Mouse (Mus musculus): ENCODE data around the gene Clpsl2. TPM values are rescaled to one million over a fixed set of nuclear protein-coding genes. Genes with fewer than 3 reads are reported as not detected.

Clpsl2 gene
- polyA plus RNA-seq, 1 experiment from 2014 or later = not detected

GRCm38 (mm10) chr17:28524009-28524695, 25.1 kb upstream of the Clpsl2 start:
- DNase-seq (ENCODE audit: low spot score) (no peak), ATAC-seq (replicated peaks; ENCODE audit: low FRiP score) (no peak)
- Histone ChIP-seq H3K36me3 (ENCODE audit: control insufficient read depth, insufficient read depth, low read length) (no peaks in the 10 kb centered on the region), H3K9me3 (ENCODE audit: control insufficient read depth, low read length) (no peaks in the 10 kb centered on the region), H3K27me3 (replicated peaks; ENCODE audit: control insufficient read depth, insufficient read depth, low read length) (peaks cover 21% of the 10 kb centered on the region), H3K4me3 (ENCODE audit: low read depth, low read length) (peak overlapping the region; percentile 60; the same call in 1 of the 2 replicates), H3K27ac (ENCODE audit: low read depth, low read length) (no peak overlapping the region), H3K4me1 (replicated peaks; ENCODE audit: control insufficient read depth, insufficient read depth, low read length) (peaks cover 21% of the 10 kb centered on the region), H3K4me2 (peak overlapping the region; percentile 84), H3K9ac (ENCODE audit: low read depth, low read length) (no peak overlapping the region)
- 72% methylated on average over 23 of the region's 23 CpGs for WGBS

DNA sequence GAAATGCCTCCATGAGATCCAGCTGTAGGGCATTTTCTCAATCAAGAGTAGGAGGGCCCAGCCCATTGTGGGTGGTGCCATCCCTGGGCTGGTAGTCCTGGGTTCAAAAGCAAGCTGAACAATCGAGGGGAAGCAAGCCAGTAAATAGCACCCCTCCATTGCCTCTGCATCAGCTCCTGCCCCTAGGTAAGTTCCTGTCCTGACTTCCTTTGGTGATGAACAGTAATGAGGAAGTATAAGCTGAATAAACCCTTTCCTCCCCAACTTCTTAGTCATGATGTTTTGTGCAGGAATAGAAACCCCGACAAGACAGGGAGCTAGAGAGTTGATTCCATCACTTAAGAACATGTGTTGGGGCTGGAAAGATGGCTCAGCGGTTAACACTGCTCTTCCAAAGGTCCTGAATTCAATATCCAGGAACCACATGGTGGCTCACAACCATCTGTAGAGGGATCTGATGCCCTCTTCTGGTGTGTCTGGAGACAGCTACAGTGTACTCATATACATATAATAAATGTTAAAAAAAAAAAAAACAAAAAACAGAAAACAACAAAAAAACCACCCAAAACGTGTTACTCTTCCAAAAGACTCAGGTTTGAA, 24.3 kb upstream of the Clpsl2 start:
- WGBS = 60% methylated on average over 4 of the region's 4 CpGs
- Histone ChIP-seq H3K4me1 (replicated peaks; ENCODE audit: control insufficient read depth, insufficient read depth, low read length) (peaks cover 21% of the 10 kb centered on the region), H3K9ac (ENCODE audit: low read depth, low read length) (no peak overlapping the region), H3K4me3 (ENCODE audit: low read depth, low read length) (no peak overlapping the region), H3K9me3 (ENCODE audit: control insufficient read depth, low read length) (no peaks in the 10 kb centered on the region), H3K4me2 (no peak overlapping the region), H3K27ac (ENCODE audit: low read depth, low read length) (no peak overlapping the region), H3K36me3 (ENCODE audit: control insufficient read depth, insufficient read depth, low read length) (no peaks in the 10 kb centered on the region), H3K27me3 (replicated peaks; ENCODE audit: control insufficient read depth, insufficient read depth, low read length) (peaks cover 21% of the 10 kb centered on the region)
- DNase-seq (ENCODE audit: low spot score) (no peak), ATAC-seq (replicated peaks; ENCODE audit: low FRiP score) (no peak)

DNA sequence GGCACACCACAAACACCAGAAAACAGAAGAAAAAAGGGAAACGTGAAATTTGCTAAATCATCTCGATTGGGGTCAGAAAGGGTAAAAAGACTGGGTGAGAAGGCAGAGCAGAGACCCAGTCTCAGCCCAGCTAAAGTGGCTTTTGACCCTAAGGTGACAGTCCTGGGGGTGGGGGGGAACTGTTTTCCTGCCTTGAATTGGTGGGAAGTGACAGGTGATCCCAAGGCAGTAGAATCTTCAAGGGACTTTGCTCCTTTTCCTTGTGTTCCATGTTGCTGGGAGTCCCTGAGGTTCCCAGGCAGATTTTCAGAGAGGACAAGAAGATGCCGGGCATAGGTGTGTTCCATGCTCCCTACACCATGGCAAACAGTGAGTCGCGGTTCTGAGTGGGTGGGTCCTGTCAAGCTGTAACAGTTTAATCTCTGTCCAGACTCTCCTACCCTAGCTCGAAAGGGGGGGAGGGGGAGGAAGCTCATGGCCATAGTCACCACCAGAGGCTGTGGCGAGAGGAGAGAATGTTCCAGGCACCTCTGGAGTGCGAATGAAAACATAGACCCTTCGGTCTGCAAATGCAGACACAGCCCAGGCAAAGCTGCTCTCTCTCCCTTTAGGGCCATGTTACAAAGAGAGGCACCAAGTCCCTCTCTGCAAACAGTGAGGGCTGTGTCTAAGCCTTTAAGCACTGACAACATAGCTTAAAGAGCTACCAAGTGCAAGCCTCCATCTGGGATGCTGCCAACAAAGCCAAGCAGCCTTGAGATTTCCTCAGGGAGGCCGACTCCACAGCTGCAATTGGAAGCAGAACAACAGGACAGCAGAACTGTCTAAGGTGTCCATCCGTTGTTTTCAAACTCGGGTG, 21.8 kb upstream of the Clpsl2 start:
- no peak for ATAC-seq (replicated peaks; ENCODE audit: low FRiP score)
- Histone ChIP-seq H3K9me3 (ENCODE audit: control insufficient read depth, low read length) (no peaks in the 10 kb centered on the region), H3K27me3 (replicated peaks; ENCODE audit: control insufficient read depth, insufficient read depth, low read length) (peaks cover 14% of the 10 kb centered on the region), H3K4me3 (ENCODE audit: low read depth, low read length) (no peak overlapping the region), H3K27ac (ENCODE audit: low read depth, low read length) (no peak overlapping the region), H3K4me2 (no peak overlapping the region; the same call in 1 of the 2 replicates), H3K4me1 (replicated peaks; ENCODE audit: control insufficient read depth, insufficient read depth, low read length) (peaks cover 16% of the 10 kb centered on the region), H3K9ac (ENCODE audit: low read depth, low read length) (no peak overlapping the region), H3K36me3 (ENCODE audit: control insufficient read depth, insufficient read depth, low read length) (no peaks in the 10 kb centered on the region)
- WGBS = 38% methylated on average over 12 of the region's 12 CpGs
- DNase-seq (ENCODE audit: low spot score) = no peak

DNA sequence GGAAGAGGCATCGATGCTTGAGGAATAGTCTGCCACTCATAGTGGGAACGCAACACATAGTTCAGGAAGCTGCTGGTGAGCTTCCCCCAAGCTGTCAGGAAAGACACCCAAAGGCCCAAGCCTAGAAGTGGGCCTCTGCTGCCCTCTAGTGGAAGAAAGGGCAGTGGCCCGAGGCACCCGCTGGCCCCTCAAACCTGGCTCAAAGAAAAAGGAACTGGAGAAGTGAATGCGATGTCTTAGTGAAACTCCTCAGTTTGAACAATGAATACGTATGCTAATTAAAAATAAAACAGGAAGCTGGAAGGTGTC, 21.2 kb upstream of the Clpsl2 start:
- H3K4me2 ChIP-seq = no peak overlapping the region; the same call in 1 of the 2 replicates
- peaks cover 12% of the 10 kb centered on the region for H3K27me3 ChIP-seq (replicated peaks; ENCODE audit: control insufficient read depth, insufficient read depth, low read length)
- H3K9ac ChIP-seq (ENCODE audit: low read depth, low read length) = no peak overlapping the region
- 2% methylated on average over 6 of the region's 6 CpGs for WGBS
- no peaks in the 10 kb centered on the region for H3K36me3 ChIP-seq (ENCODE audit: control insufficient read depth, insufficient read depth, low read length)
- no peak overlapping the region for H3K4me3 ChIP-seq (ENCODE audit: low read depth, low read length)
- no peak for ATAC-seq (replicated peaks; ENCODE audit: low FRiP score)
- no peak overlapping the region for H3K27ac ChIP-seq (ENCODE audit: low read depth, low read length)
- H3K9me3 ChIP-seq (ENCODE audit: control insufficient read depth, low read length) = no peaks in the 10 kb centered on the region
- peaks cover 13% of the 10 kb centered on the region for H3K4me1 ChIP-seq (replicated peaks; ENCODE audit: control insufficient read depth, insufficient read depth, low read length)
- peak; percentile 78 for DNase-seq (ENCODE audit: low spot score)

DNA sequence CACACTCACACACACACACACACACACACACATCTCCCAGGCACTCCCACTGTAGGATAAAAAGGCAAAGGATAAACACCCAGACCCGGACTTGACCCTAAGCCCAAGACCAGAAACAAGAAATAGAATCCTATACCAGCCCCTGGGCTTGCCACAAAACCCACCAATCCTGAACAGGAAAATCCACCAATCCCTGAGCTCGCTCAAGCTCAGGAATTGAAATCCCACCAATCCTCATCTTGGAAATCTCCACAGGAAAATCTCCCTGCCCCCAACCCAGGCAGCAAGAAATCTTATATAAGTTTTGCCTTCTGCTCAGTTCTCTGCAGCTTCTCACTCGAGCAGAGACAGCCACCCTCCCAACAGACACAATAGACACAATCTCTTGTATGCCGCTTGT, 20.1 kb upstream of the Clpsl2 start:
- no peak overlapping the region for H3K4me3 ChIP-seq (ENCODE audit: low read depth, low read length)
- DNase-seq (ENCODE audit: low spot score) = no peak
- peaks cover 9% of the 10 kb centered on the region for H3K27me3 ChIP-seq (replicated peaks; ENCODE audit: control insufficient read depth, insufficient read depth, low read length)
- 65% methylated on average over 4 of the region's 4 CpGs for WGBS
- H3K4me2 ChIP-seq = no peak overlapping the region
- peaks cover 8% of the 10 kb centered on the region for H3K4me1 ChIP-seq (replicated peaks; ENCODE audit: control insufficient read depth, insufficient read depth, low read length)
- ATAC-seq (replicated peaks; ENCODE audit: low FRiP score) = no peak
- no peaks in the 10 kb centered on the region for H3K36me3 ChIP-seq (ENCODE audit: control insufficient read depth, insufficient read depth, low read length)
- no peak overlapping the region for H3K9ac ChIP-seq (ENCODE audit: low read depth, low read length)
- H3K27ac ChIP-seq (ENCODE audit: low read depth, low read length) = no peak overlapping the region
- H3K9me3 ChIP-seq (ENCODE audit: control insufficient read depth, low read length) = no peaks in the 10 kb centered on the region

DNA sequence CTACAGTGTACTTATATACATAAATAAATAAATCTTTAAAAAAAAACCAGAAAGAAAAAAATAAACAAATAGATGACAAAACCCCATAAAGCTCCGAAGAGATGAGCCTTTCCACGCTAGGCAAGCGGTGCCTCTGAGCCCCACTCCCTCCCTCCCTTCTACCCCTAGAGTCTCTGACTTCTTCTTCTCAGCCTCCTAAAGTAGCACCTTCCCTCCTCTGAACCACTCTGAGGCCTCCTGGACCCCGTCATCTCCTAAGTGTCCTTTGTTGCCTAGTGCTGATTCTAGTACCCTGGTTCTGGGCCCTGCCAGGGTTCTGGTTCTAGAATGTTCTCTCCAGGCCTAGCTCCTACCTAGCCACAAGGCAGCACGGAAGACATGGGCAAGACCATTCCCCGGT, 18.7 kb upstream of the Clpsl2 start, which contains the start of gene Armc12:
Gene Armc12, plus strand, starts transcription at position 301 of the 400 bp plus-strand sequence.
- H3K4me1 ChIP-seq (replicated peaks; ENCODE audit: control insufficient read depth, insufficient read depth, low read length) = peaks cover 8% of the 10 kb centered on the region; the same call in 1 of the 2 replicates
- H3K9ac ChIP-seq (ENCODE audit: low read depth, low read length) = no peak within 1 kb of the TSS
- 88% methylated on average over 6 of the region's 6 CpGs for WGBS
- H3K27me3 ChIP-seq (replicated peaks; ENCODE audit: control insufficient read depth, insufficient read depth, low read length) = peaks cover 9% of the 10 kb centered on the region
- ATAC-seq (replicated peaks; ENCODE audit: low FRiP score) = no peak
- H3K4me3 ChIP-seq (ENCODE audit: low read depth, low read length) = no peak within 1 kb of the TSS
- DNase-seq (ENCODE audit: low spot score) = no peak
- no peaks in the 10 kb centered on the region for H3K36me3 ChIP-seq (ENCODE audit: control insufficient read depth, insufficient read depth, low read length)
- H3K4me2 ChIP-seq = no peak within 1 kb of the TSS; the same call in 1 of the 2 replicates
- no peak within 1 kb of the TSS for H3K27ac ChIP-seq (ENCODE audit: low read depth, low read length)
- no peaks in the 10 kb centered on the region for H3K9me3 ChIP-seq (ENCODE audit: control insufficient read depth, low read length)

GRCm38 (mm10) chr17:28531946-28532345, 17.3 kb upstream of the Clpsl2 start:
- Histone ChIP-seq H3K27me3 (replicated peaks; ENCODE audit: control insufficient read depth, insufficient read depth, low read length) (peaks cover 9% of the 10 kb centered on the region), H3K4me2 (peak overlapping the region; percentile 4), H3K4me1 (replicated peaks; ENCODE audit: control insufficient read depth, insufficient read depth, low read length) (peaks cover 8% of the 10 kb centered on the region; the same call in 1 of the 2 replicates), H3K9me3 (ENCODE audit: control insufficient read depth, low read length) (no peaks in the 10 kb centered on the region), H3K36me3 (ENCODE audit: control insufficient read depth, insufficient read depth, low read length) (no peaks in the 10 kb centered on the region), H3K9ac (ENCODE audit: low read depth, low read length) (no peak overlapping the region), H3K27ac (ENCODE audit: low read depth, low read length) (no peak overlapping the region), H3K4me3 (ENCODE audit: low read depth, low read length) (no peak overlapping the region)
- 15% methylated on average over 18 of the region's 18 CpGs for WGBS
- DNase-seq (ENCODE audit: low spot score) (no peak), ATAC-seq (replicated peaks; ENCODE audit: low FRiP score) (no peak; the same call in 1 of the 2 replicates)

DNA sequence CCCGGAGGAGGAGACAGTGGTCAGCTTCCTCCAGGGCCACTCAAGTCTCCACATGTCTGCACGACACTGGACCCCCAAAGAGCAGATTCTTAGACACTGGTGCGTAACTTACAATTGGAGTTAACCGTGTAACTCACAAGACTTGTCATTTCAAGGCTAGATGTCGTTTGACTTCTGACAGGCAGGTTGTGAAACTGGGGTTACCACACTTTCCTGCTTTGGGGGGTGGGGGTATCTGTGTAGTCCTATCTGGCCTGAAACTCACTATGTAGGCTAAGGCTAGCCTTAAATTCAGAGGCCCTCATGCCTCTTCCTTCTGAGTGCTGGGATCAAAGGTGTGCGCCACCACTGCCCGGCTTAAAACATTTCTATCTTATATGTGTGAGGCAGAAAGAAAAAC, 16.7 kb upstream of the Clpsl2 start:
- DNase-seq (ENCODE audit: low spot score) (no peak), ATAC-seq (replicated peaks; ENCODE audit: low FRiP score) (no peak)
- H3K36me3 ChIP-seq (ENCODE audit: control insufficient read depth, insufficient read depth, low read length) = no peaks in the 10 kb centered on the region
- no peaks in the 10 kb centered on the region for H3K9me3 ChIP-seq (ENCODE audit: control insufficient read depth, low read length)
- WGBS = 77% methylated on average over 7 of the region's 7 CpGs
- H3K9ac ChIP-seq (ENCODE audit: low read depth, low read length) = no peak overlapping the region
- H3K4me2 ChIP-seq = no peak overlapping the region
- no peak overlapping the region for H3K4me3 ChIP-seq (ENCODE audit: low read depth, low read length)
- H3K27ac ChIP-seq (ENCODE audit: low read depth, low read length) = no peak overlapping the region
- H3K4me1 ChIP-seq (replicated peaks; ENCODE audit: control insufficient read depth, insufficient read depth, low read length) = peaks cover 2% of the 10 kb centered on the region; the same call in 1 of the 2 replicates
- peaks cover 9% of the 10 kb centered on the region for H3K27me3 ChIP-seq (replicated peaks; ENCODE audit: control insufficient read depth, insufficient read depth, low read length)

Data from liver, embryonic 11.5 days (tissue).